Mouse (Mus musculus) right cerebral cortex, adult 18-20 months (tissue): ENCODE results near the gene Cyp4x1.

Source experiments
- DNase-seq: peaks from one replicate; pipeline ENCODE4 v3.0.0; 2022; ENCODE audit warnings: mixed read lengths

Gene Cyp4x1

DNA sequence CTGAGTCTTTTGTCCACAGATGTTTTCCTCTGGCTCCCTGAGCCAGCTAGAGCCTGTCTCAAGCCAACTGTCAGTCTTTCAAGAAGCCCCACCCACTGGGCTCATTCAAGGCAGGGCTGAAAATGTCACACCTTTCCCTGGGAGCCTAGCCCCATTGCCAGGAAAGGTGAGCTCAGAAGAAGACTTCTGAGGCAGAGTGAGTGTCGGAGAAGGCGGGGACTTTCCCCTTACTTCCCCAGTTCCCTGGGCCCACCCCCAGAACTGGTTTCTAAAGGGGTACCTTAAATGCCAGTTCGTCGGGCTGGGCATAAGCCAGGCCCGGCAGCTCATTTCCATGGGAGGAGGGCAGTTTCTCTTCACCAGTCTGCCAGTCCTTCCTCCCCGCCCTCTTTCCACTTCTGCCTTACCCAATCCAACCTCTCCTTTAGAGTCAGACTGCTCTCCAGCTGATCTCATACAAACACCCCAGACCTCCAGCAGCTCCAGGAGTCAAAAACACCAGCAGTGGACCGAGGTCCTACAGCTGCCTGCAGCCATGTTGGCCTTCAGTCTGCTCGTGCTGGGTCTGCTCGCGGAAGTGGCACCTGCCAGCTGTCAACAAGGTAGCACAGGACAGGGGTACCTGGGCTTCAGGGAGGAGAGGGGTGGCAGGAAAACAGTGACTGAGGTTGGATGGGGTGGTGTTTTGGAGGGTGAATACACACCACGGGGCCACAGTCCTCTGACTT is 45.3 kb downstream of the Cyp4x1 start, which contains the start of gene Pdzk1ip1:
Gene Pdzk1ip1 (plus strand): TSS at position 98 of the 728 bp plus-strand sequence.
- DNase-seq = no peak

DNA sequence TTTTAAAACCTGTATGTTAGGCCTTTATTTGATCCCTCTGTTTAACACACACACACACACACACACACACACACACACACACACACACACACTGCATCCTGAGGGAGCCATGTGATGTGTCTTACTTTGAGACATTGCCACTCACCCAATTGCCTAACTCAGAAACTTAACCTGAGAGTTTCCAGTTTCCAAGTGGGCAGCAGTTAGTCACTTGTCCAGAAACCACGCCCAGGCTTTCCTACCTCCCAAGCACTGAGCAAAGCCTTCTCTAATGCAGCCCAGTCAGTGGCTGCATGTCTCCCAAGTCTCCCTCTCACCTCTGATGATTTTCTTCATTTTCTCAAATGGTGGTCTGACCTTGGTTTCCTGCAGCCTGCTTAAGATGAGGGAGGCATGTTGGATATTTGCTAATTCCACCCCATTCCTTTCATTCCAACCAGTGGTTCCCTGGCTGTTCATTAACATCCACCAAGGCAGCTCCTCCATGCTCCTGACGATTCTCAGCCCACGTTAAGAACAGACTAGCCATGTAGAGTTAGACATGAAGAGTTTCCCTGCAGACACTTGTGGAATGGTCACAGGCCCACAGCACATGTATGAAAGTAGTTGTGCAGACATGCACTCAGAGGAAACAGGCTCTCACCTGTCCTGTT is 47.2 kb downstream of the Cyp4x1 start:
- DNase-seq = no peak

DNA sequence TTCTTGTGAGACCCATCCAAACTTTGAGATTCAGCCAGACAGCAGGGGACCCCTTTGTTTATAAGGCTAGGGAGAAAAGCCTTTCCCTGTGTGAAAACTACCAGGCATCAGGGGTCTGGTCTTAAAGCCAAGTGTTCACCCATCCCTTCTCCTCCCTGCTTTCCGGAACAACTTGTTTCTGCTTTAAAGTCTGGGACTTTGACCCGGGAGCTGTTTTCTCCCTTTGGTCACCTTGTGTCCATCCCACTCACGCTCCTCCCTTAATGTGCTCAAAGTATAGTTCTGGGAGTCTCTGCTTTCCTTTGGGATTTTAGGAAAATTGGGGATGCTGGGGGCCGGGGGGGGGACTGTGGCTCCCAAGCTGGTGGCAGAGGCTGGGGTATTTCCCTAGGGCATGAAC is 47.8 kb downstream of the Cyp4x1 start:
- DNase-seq = no peak

DNA sequence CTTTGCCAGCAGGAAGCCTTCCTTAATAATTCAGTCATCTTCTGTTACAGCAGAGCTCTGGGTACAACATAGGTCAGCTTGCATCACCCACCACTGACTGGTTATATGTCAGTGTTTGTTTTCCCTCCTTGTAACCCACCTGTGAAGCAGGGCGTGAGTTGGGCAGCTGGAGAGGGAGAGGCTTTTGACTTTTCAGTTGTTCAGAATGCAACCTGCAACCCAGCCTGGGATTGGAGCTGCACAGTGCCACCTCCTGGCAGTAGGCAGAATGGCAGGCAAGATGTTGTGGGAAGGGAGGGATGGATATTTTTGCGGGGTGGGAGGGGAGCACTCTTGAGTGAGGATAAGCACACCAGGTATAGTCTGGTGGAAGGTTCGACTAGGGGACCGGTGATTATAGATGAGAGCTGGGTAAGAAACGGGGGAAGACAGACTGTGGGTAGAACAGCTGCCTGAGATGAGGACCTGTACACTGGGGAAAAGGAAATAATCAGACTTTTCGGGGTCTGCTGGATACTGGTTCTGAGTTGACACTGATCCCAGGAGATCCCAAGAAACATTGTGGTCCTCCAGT is 48.5 kb downstream of the Cyp4x1 start:
- DNase-seq = peak; percentile 25

DNA sequence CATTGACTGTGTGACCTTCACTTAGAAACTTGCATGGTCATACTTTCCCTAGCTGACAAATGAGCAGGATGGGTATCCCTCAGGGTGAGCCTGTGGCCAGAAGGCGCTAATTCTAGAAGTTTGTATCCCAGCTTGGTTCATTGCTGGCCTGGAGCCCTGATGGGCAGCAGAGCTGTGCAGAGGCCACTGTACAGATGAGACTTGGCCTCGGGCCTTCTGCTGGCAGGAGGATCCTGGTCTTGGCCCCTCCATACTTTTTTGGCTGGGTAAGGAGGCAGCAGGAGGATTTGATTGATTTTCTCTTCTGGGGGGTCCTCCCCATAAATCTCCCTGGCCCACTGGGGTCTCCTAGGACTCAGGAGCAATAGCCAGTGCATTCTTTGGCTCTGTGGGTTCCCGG is 51.0 kb downstream of the Cyp4x1 start:
- no peak for DNase-seq

DNA sequence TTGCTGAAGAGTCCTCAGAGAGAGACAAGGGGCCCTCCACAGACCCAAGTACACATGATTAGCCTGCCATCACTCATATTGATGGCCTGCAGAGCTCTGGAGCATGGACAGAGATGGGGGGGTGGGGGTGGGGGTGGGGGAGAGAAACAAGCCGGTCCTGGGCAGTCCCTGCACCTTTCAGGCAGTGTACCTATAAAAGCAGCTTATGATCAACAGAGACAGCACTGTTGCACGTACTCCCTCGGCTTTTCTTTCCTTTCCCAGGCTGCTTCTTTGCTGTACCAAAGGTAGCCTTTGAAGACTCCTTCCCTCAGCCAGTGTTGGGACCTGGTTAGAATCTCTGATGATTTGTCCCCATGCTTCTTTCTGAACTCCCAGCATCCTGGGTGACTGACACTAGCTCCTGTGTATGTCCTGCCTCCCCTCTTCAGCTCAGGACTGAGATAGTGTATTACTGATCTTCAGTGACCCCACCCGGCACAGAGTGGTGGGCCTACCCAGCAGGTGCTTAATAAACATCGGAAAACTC is 54.2 kb downstream of the Cyp4x1 start:
- no peak for DNase-seq

DNA sequence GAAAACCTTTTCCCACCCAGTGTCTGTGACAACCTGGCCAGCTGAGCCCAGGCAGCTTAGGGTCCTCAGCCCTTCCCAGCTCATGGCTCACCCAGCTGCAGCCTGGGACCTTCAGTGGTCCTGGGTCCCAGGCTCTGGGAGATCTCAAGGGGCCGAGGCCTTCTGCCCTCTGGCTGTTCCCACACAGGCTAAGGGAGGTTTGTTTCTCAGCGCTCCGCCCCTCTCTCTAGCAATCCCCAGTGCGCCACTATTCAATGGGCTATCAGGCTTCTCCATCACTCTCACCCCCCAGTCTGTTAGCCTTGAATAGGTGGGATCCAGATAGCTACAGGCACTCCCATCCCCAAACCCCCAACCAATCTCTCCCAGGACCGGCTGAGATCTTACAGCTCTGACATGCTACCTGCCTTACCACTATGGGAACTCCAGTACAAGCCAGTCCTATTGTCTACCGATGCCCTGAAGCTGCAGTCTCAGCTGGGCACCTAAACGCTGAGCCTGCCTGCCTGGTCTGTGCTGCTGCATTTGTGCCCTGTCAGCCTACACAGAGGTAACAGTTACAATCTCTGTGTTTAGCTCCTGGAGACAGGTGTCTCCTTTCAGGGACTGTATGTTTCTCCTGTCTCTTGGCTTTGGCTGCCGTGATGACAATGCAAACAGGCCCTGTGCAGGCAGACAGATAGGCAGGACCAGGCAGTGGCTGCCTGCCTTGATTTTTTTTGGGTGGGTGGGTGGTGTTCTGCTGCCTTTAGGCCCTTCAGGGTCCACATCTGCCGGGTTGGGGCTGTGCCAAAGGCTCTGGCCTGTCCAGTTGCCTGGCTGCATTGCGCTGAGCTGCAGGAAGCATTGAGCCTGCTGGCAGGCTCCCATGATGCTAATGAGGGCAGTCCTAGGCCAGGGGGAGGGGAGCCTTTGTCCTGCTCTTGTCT is 54.9 kb downstream of the Cyp4x1 start:
- DNase-seq = no peak

DNA sequence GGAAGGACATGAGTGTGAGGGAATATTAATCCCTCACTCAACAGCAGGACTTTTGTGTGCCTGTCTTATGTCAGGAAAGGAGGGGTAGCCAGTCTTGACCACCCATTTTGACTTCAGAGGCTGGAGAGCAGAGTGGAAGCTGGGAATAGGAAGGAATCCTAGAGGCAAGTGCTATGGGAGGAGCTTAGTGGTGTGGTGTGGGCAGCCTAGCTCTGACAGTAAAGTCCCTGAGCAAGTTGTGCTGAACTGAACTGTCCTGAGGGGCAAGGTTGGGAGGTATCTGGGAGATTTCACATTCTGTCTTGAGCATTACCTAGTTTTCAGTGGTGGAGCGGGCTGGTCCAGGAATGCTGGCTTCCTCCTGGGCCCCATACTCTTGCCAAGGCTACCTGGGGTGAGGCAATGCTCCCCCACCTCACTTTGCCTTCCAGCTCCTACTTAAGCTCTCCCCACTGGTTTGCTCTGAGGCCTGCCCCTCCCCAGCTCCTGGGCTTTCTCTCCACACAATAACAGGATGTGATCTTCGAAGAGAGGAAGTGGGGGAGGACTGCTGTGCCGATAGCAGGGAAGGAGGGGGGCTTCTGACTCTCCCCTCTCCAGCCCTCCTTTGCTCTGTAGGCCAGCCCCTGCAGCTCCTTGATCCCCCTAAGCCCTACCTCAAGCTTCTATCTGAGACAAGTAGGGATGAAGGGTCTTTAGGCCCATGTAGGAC is 58.7 kb downstream of the Cyp4x1 start:
- DNase-seq = no peak

DNA sequence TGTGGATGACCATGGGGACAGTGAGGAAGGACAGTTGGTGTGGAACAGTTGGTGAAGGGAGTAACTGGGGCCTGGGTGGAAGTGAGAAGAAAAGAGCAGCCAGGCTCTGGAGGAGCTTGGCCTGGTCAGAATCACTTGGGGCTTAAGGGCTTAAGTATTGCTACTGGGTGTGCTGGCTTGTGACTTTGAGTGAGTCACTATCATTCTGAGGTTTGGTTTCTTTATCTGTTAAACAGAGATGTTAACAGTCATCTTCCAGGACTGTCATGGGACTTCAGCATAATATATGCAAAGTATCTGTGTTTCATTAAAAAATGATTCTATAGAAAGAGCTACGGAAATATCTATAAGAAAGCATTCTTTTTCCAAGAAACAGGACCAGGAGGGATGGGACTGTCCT is 59.3 kb downstream of the Cyp4x1 start:
- no peak for DNase-seq

DNA sequence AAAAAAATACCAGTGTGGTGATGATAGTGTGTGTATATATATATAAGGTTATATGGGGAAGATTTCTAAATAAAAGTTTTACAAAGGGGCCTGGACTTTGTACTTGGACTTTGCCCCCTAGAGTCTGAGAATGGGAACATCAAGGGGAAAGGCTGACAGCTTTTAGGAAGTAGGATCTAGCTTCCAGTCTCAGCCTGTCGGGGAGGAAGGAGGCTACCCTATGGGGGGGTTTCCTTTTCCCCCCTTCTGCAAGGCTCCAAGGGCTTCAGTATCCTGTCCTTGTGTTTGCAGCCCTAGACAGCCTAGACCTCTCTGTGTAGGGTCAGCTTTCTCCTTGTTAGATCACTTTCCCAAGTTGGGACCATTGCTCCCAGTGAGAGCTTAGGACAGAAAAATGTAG is 62.4 kb downstream of the Cyp4x1 start:
- no peak for DNase-seq

DNA sequence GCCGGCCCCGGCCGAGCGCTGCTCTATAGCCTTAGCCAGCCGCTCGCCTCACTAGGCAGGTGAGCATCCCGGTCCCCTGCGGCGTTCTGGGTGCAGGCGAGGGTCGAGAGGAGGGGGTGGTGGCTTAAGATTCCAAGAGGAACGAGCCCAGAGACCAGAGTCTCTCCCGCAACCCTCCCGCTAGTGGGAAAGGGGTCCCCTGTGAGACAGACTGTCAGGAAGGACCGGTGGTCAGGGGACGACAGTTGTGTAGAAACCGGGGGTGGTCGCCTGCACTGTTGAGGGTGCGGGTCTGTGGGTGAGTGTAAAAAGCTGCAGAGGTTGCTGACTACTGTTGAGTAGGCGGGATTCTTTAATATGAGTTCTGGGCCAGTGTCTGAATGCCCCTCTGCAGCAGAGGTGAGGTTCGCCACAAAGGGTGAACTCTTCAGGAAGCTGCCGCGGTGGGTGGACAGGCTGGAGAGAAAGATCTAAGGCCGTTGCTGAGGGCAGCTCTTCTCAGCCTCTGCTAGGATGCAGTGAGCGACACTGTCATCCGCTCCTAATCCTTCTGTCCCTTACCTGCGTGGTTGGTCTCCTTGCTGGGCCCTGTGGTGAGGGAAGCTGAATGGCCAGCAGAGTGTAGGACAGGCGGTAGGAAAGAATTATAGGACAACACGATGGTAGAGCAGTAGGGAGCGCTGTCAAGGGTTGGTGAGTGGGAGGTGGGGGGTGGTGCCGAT is 70.4 kb downstream of the Cyp4x1 start:
- DNase-seq = no peak

DNA sequence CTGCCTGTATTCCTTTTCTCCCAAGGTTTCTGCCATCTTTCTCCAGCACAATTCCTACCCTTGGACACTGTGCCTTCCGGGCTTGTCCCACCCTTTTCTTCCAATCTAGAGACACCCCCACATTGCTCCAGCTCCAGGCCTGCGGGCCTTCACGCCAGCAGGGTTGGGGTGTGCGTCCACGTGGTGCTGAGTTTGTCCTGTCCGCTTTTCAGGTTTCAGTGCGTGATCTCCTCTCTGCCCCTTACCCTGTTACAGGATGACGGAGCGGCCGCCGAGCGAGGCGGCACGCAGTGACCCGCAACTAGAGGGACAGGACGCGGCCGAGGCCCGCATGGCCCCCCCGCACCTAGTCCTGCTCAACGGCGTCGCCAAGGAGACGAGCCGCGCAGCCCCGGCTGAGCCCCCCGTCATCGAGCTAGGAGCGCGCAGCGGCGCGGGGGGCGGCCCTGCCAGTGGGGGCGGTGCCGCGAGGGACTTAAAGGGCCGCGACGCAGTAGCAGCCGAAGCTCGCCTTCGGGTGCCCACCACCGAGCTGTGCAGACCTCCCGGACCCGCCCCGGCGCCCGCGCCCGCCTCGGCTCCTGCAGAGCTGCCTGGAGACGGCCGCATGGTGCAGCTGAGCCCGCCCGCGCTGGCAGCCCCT is 71.1 kb downstream of the Cyp4x1 start:
- DNase-seq = peak; percentile 14

DNA sequence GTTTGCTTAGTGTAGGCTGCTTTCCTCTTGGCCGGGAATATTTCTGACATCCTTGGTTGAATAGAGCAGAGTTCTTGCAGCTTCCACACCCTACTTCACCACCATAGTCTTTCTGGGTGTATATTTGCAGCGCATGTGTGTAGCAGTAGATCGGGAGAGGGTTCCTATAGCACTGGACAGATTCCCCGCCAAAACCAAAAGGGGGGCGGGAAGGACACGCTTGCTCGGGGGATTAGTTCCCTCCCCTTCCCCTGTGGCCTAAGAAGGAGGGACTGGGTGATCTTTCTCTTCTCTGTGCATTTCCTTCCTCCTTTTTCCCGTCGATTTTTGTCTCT is 71.6 kb downstream of the Cyp4x1 start:
- DNase-seq = no peak

DNA sequence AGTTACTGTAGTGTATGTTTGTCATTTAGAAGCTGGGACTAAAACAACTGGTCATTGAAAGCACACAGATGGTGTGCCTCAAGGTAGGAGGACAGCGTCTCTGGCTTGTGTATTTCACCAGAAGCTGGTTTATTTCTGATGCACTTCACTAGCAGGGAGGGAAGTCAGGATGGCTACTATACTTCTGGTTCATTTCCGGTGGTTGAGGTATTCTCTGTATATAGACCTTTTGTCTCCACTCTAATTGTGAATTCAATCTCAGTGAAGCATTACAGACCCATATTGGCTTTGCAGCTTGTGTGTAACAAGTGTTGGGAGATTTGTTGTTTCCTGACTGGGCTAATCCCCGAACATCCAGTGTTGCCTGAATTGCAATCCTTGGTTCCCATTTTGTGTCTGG is 73.3 kb downstream of the Cyp4x1 start:
- no peak for DNase-seq

DNA sequence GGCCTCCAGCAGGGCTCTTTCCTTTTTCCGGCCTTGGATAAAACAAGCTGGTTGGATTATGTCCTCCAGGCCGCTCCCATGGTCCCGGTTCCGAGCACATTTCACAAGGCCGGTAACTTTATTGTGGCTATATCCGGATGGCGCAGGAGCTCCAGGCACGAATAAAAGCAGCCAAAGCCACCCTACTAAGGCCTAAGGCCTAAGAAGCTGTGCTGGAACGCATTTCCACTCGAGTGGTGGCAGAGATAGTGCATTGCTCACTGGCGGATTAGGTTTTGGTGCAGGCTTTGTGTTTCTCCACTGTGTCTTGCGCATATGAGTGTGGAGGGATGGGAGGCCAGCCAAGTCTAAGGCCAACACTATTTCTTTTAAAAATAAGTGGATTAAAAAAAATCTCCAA is 74.2 kb downstream of the Cyp4x1 start:
- DNase-seq = no peak

DNA sequence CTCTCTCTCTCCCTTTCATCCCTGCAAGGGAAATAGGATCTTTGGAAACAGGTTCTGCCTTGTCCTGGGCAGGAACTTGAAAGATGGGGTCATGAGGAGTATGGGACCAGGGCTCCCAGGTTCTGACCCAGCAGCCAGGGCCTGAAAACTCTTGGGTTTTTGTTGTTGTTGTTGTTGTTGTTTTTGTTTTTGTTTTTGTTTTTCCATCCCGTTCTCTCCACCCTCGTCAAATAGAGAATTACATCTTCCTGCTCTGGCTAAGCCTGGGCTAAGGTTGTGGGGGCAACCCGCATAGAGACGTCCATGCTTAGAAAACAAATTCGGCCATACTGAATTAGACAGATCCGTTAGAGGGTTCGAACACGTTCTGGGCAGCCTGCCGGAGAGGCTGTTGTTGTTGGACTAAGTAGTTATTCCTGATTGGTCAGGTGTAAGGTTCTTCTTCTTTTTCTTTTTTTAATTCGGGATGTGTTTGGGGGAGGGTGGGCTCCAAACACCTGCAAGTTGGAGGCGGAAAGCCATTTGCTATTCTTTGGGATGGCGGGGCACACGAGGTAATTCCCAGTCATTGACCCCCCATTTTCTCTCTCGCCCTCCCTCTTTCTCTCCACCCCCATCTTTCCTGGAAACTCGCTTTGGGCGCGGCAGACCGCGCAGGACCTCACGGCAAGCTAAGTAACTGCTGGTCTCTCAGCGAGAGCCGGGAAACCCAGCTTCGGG is 75.0 kb downstream of the Cyp4x1 start:
- no peak for DNase-seq

DNA sequence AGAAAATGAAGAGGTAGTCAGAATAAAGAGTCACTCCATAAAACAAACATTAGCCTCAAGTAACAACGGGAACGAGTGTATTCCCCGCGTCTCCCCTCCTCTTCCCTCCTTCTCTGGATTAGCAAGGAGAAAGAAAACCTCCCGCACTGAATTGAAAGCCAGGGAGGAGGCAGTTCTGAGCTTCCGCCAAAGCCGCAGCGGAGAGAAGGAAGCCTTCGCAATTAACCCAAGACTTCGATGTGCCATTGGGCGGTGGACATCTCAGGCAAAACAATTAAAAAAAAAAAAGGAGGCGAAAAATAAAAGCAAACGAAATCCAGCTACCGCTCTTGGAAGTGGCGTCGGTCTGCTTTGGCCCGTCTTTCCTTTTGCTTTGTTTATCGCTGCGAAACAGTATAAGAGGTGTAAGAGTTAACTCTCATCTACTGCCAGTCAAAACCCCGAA is 75.7 kb downstream of the Cyp4x1 start:
- DNase-seq = no peak

DNA sequence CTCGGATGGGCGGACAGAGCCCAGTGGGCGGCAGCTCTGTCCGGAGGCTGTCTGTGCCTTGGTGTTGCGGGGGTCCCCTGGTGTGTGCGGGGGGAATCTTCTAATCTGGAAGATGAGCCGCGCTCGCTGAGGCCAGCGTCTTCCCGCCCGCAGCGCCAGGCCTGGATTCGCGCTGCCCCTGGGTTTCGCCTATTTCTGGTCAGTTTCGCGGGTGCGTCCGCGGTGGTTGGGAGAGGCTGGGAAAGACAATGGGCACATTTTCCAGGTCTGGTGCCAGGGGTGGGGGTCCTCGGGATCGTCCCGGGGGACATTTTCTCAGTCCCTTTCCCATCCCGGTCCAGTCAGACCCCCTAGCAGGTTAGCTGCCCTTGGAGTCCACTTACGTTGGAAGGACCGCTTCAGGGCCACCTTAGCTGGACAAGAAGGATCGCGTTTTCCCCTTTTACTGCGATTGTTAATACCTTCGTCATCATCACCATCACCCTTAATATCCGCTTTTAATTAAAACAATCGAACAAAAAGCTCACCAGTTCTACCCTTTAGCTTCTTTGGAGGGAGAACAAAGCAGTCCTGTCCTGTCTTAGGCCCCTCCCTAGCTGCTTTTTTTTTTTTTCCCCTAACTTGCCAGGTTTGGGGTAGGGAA is 76.3 kb downstream of the Cyp4x1 start:
- no peak for DNase-seq

DNA sequence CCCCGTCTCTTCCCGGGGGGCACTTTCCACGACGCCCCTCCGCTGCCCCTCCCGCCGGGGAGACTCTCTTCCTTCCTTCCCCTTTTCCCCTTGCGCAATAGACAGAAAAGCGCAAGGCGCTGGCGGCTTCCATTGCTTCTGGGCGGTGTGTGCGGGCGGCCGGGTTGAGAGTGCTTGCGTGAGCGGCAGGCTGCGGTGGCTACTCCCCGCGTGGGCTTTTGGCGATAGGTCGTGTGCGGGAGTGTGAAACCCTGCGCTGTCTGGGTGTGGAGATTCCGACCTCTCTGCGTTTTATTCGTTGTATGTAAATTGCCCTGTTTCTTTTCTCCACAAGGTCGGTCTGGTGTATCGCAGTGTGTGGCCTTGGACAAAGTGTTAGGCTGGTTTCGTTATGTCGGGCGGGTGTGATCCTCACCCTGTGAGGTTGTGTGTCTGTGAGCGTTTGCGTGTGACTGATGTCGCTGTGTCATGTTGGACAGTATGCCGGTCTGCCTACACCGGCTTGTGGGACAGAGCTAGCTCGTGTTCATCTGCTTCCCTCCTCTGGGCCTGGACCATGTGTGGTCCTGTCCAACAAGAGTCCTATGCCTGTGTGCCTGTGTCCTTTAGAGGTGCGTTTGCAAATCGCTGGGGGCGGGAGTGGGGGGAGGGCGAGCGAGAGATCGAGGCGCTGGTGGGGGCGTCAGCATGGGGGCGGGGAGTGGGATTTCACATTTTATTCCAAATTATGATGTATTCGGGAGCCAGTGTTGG is 77.0 kb downstream of the Cyp4x1 start:
- peak; percentile 10 for DNase-seq
